In the genomic region with DNA sequence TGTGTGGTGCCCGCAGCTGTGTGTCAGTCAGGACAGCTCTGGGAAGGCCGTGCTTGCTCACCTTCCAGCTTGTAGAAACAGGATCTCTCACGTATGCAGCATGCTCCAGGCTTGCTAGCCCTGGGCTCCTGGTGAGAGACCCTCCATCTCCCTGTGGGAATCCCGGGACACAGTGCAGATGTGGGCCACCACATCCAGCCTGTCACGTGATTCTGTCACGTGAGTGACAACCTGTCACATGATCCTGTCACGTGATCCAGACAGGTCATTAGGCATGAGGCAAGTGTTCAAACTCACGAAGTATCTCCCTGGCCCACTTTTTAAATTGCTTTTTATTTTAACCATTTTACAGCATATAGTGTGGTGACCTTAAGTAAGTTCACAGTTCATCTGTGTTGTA, we compare ENCODE assay signal across 21 mouse cellular contexts.
"Had no signal": no experiment of that assay in that cellular context is flagged by ENCODE, and none has a peak within 500 bp of the region (broad histone marks: within the 10 kb centered on the region; RNA-seq: fewer than 3 reads in every experiment).

No protein-coding gene starts in this region.

- H3K9ac ChIP-seq: kidney, embryonic 15.5 days; limb, embryonic 12.5 days; limb, embryonic 15.5 days; liver, embryonic 15.5 days; neural tube, embryonic 12.5 days; neural tube, embryonic 15.5 days had no signal

- DNase-seq: kidney, adult 11 months; kidney, adult 8-10 months; kidney, postnatal 10 days; kidney, postnatal 36 days; left cerebral cortex, postnatal 4 days; lung, adult 2 months; lung, postnatal 14 days; lung, postnatal 4 days; midbrain, embryonic 14.5 days; right cerebral cortex, adult 18-20 months; right cerebral cortex, postnatal 14 days; spleen, adult 18-20 months; thymus, postnatal 25 days had no signal

- H3K4me3 ChIP-seq: kidney, embryonic 15.5 days; limb, embryonic 12.5 days; limb, embryonic 15.5 days; liver, embryonic 15.5 days; neural tube, embryonic 12.5 days; neural tube, embryonic 15.5 days had no signal

- H3K9me3 ChIP-seq: kidney, embryonic 15.5 days; limb, embryonic 12.5 days; limb, embryonic 15.5 days; liver, embryonic 15.5 days; neural tube, embryonic 12.5 days; neural tube, embryonic 15.5 days had no signal

- H3K4me1 ChIP-seq: kidney, embryonic 15.5 days; limb, embryonic 12.5 days; limb, embryonic 15.5 days; neural tube, embryonic 12.5 days; neural tube, embryonic 15.5 days had no signal

- H3K27ac ChIP-seq: kidney, embryonic 15.5 days; limb, embryonic 12.5 days; limb, embryonic 15.5 days; liver, embryonic 15.5 days; neural tube, embryonic 12.5 days; neural tube, embryonic 15.5 days had no signal

- H3K4me2 ChIP-seq: kidney, embryonic 15.5 days; limb, embryonic 12.5 days; limb, embryonic 15.5 days; liver, embryonic 11.5 days; liver, embryonic 15.5 days; midbrain, embryonic 11.5 days; neural tube, embryonic 12.5 days; neural tube, embryonic 15.5 days had no signal

- H3K27me3 ChIP-seq: kidney, embryonic 15.5 days; limb, embryonic 12.5 days; limb, embryonic 15.5 days; liver, embryonic 15.5 days; neural tube, embryonic 12.5 days; neural tube, embryonic 15.5 days had no signal
